Mouse (Mus musculus): Measurements from ENCODE around the gene Jpt2. TPM values are rescaled to one million over a fixed set of nuclear protein-coding genes. Genes with fewer than 3 reads are reported as not detected.

Jpt2 gene
- polyA plus RNA-seq, 1 experiment from 2014 or later = 31.5 TPM

Other genes starting within 250 kb of the Jpt2 start
- not detected in 3 replicates for gene Rnf151, start 242.6 kb downstream of the Jpt2 start, polyA plus RNA-seq (2018)
- 612 to 1,759 TPM (median 1,226 TPM) in 3 replicates for gene Rps2, start 242.6 kb downstream of the Jpt2 start, polyA plus RNA-seq (2018)
- 128 to 178 TPM (median 156 TPM) in 3 replicates for gene Ndufb10, start 236.2 kb downstream of the Jpt2 start, polyA plus RNA-seq (2018)
- gene Rpl3l, start 232.9 kb downstream of the Jpt2 start, polyA plus RNA-seq (2018) = not detected in 3 replicates
- gene Msrb1, start 224.0 kb downstream of the Jpt2 start, polyA plus RNA-seq (2018) = 145 to 266 TPM (median 156 TPM) in 3 replicates
- not detected in 3 replicates for gene Hs3st6, start 207.7 kb downstream of the Jpt2 start, polyA plus RNA-seq (2018)
- gene Meiob, start 156.4 kb downstream of the Jpt2 start, polyA plus RNA-seq (2018) = not detected in 3 replicates
- 27.7 to 43.0 TPM (median 28.4 TPM) in 3 replicates for gene Hagh, start 120.5 kb downstream of the Jpt2 start, polyA plus RNA-seq (2018)
- 6.7 to 11.2 TPM (median 10.4 TPM) in 3 replicates for gene Fahd1, start 110.3 kb downstream of the Jpt2 start, polyA plus RNA-seq (2018)
- gene Igfals, start 94.7 kb downstream of the Jpt2 start, polyA plus RNA-seq (2018) = not detected in 3 replicates
- gene Nubp2, start 74.3 kb downstream of the Jpt2 start, polyA plus RNA-seq (2018) = 22.4 to 61.4 TPM (median 44.7 TPM) in 3 replicates
- gene Spsb3, start 74.0 kb downstream of the Jpt2 start, polyA plus RNA-seq (2018) = 17.0 to 23.2 TPM (median 18.9 TPM) in 3 replicates
- gene Eme2, start 65.6 kb downstream of the Jpt2 start, polyA plus RNA-seq (2018) = 4.6 to 7.3 TPM (median 7.2 TPM) in 3 replicates
- gene Mrps34, start 65.6 kb downstream of the Jpt2 start, polyA plus RNA-seq (2018) = 22.2 to 58.4 TPM (median 43.9 TPM) in 3 replicates
- gene Nme3, start 64.2 kb downstream of the Jpt2 start, polyA plus RNA-seq (2018) = 8.8 to 36.2 TPM (median 19.0 TPM) in 3 replicates
- gene Mapk8ip3, start 23.7 kb downstream of the Jpt2 start, polyA plus RNA-seq (2018) = 14.8 to 33.6 TPM (median 23.5 TPM) in 3 replicates
- gene Cramp1l, start 55.1 kb upstream of the Jpt2 start, polyA plus RNA-seq (2018) = 6.7 to 8.9 TPM (median 7.8 TPM) in 3 replicates
- 5.9 to 8.6 TPM (median 6.8 TPM) in 3 replicates for gene Ift140, start 55.4 kb upstream of the Jpt2 start, polyA plus RNA-seq (2018)
- gene Tmem204, start 122.9 kb upstream of the Jpt2 start, polyA plus RNA-seq (2018) = not detected in 3 replicates
- gene Telo2, start 155.3 kb upstream of the Jpt2 start, polyA plus RNA-seq (2018) = 3.5 to 12.8 TPM (median 7.7 TPM) in 3 replicates
- gene Ptx4, start 160.1 kb upstream of the Jpt2 start, polyA plus RNA-seq (2018) = not detected in 3 replicates
- gene Clcn7, start 172.7 kb upstream of the Jpt2 start, polyA plus RNA-seq (2018) = 98.1 to 170 TPM (median 98.2 TPM) in 3 replicates
- gene Ccdc154, start 201.8 kb upstream of the Jpt2 start, polyA plus RNA-seq (2018) = not detected in 3 replicates
- gene Gm38655, start 214.8 kb upstream of the Jpt2 start, polyA plus RNA-seq (2018) = not detected in 3 replicates
- 3.5 to 10.5 TPM (median 6.5 TPM) in 3 replicates for gene BC003965, start 223.9 kb upstream of the Jpt2 start, polyA plus RNA-seq (2018)
- gene Unkl, start 227.7 kb upstream of the Jpt2 start, polyA plus RNA-seq (2018) = 2.4 to 4.9 TPM (median 3.0 TPM) in 3 replicates